Mouse (Mus musculus) heart, embryonic 10.5 days (tissue): ENCODE data around the gene Aco2. TPM values are rescaled to one million over a fixed set of nuclear protein-coding genes. Genes with fewer than 3 reads are reported as not detected.
A peak's percentile ranks its signal among the peaks of the same experiment; 100 is the strongest.

Source experiments
- DNase-seq: peaks from one replicate; pipeline ENCODE4 v3.0.0-alpha.2; 2017; ENCODE audit warnings: low spot score
- H3K27ac ChIP-seq: fragments of 300-500 bp; sonication (generic); 2 replicates; pipeline ENCODE4 v1.5.1; 2016; ENCODE audit warnings: mild to moderate bottlenecking
- H3K27me3 ChIP-seq: fragments of 300-500 bp; sonication (generic); 2 replicates; pipeline ENCODE4 v1.6.1; 2016; ENCODE audit warnings: mild to moderate bottlenecking; ENCODE audit not compliant: poor library complexity, insufficient read depth, severe bottlenecking
- H3K36me3 ChIP-seq: fragments of 300-500 bp; sonication (generic); 2 replicates; pipeline ENCODE4 v1.6.1; 2016; ENCODE audit warnings: mild to moderate bottlenecking, moderate library complexity
- H3K4me1 ChIP-seq: fragments of 300-500 bp; sonication (generic); 2 replicates; pipeline ENCODE4 v1.6.1; 2016; ENCODE audit warnings: mild to moderate bottlenecking
- H3K4me3 ChIP-seq: fragments of 300-500 bp; sonication (generic); 2 replicates; pipeline ENCODE4 v1.5.1; 2016; ENCODE audit warnings: mild to moderate bottlenecking, moderate library complexity
- H3K9me3 ChIP-seq: fragments of 300-500 bp; sonication (generic); 2 replicates; pipeline ENCODE4 v1.6.1; 2016; ENCODE audit warnings: mild to moderate bottlenecking, moderate library complexity
- WGBS: fragments of 180-500 bp; shearing (Covaris S2); methylation state at CpG from one replicate; pipeline ENCODE4 v1.1.7; 2016; 5-methylcytosine and 5-hydroxymethylcytosine counted together
- polyA plus RNA-seq: library from polyadenylated mRNA; unstranded; fragments of >200 nt; fragmentation: Nextera tagmentation; extraction: Ambion mirVana; gene quantifications from 2 replicates; pipeline ENCODE4 v1.2.1, GENCODE M21; 2016

Aco2 gene
- polyA plus RNA-seq, 1 experiment from 2014 or later: 320 TPM

- 0 out of 2 replicates have a peak overlapping the region, but pooled peaks have one; percentile 24 for H3K4me3 ChIP-seq
- H3K27me3 ChIP-seq: peaks cover 18% of the 10 kb centered on the region
- WGBS: 29% methylated on average over 2 of the region's 2 CpGs
- no peaks in the 10 kb centered on the region for H3K36me3 ChIP-seq
- H3K4me1 ChIP-seq: peaks cover 36% of the 10 kb centered on the region
- no peaks in the 10 kb centered on the region for H3K9me3 ChIP-seq
- DNase-seq: no peak
- no peak overlapping the region for H3K27ac ChIP-seq
Measured at GRCm38 (mm10) chr15:81938246-81938645, 66.1 kb downstream of the Aco2 start.

GRCm38 (mm10) chr15:81939157-81939715 lies 67.1 kb downstream of the Aco2 start:
- Histone ChIP-seq H3K36me3 (no peaks in the 10 kb centered on the region), H3K9me3 (no peaks in the 10 kb centered on the region), H3K27ac (no peak overlapping the region), H3K4me1 (peaks cover 40% of the 10 kb centered on the region), H3K4me3 (no peak overlapping the region), H3K27me3 (peaks cover 15% of the 10 kb centered on the region)
- WGBS: 87% methylated on average over 10 of the region's 10 CpGs
- DNase-seq: no peak

GRCm38 (mm10) chr15:81939774-81940173 lies 67.7 kb downstream of the Aco2 start:
- Histone ChIP-seq H3K9me3 (no peaks in the 10 kb centered on the region), H3K27me3 (peaks cover 15% of the 10 kb centered on the region), H3K27ac (no peak overlapping the region), H3K4me3 (no peak overlapping the region), H3K4me1 (peaks cover 40% of the 10 kb centered on the region), H3K36me3 (no peaks in the 10 kb centered on the region)
- no peak for DNase-seq
- WGBS: 78% methylated on average over 4 of the region's 4 CpGs

- Histone ChIP-seq H3K9me3 (no peaks in the 10 kb centered on the region), H3K4me3 (no peak overlapping the region), H3K27me3 (peaks cover 15% of the 10 kb centered on the region), H3K27ac (no peak overlapping the region), H3K36me3 (no peaks in the 10 kb centered on the region), H3K4me1 (peaks cover 40% of the 10 kb centered on the region)
- WGBS: 83% methylated on average over 5 of the region's 5 CpGs
- DNase-seq: no peak
Measured at GRCm38 (mm10) chr15:81940219-81940618, 68.1 kb downstream of the Aco2 start.

GRCm38 (mm10) chr15:81941010-81941409 lies 68.9 kb downstream of the Aco2 start:
- H3K9me3 ChIP-seq: no peaks in the 10 kb centered on the region
- H3K4me3 ChIP-seq: no peak overlapping the region
- H3K36me3 ChIP-seq: no peaks in the 10 kb centered on the region
- H3K27me3 ChIP-seq: peaks cover 15% of the 10 kb centered on the region
- WGBS: 92% methylated on average over 2 of the region's 2 CpGs
- H3K4me1 ChIP-seq: peaks cover 40% of the 10 kb centered on the region
- no peak for DNase-seq
- H3K27ac ChIP-seq: no peak overlapping the region

DNA sequence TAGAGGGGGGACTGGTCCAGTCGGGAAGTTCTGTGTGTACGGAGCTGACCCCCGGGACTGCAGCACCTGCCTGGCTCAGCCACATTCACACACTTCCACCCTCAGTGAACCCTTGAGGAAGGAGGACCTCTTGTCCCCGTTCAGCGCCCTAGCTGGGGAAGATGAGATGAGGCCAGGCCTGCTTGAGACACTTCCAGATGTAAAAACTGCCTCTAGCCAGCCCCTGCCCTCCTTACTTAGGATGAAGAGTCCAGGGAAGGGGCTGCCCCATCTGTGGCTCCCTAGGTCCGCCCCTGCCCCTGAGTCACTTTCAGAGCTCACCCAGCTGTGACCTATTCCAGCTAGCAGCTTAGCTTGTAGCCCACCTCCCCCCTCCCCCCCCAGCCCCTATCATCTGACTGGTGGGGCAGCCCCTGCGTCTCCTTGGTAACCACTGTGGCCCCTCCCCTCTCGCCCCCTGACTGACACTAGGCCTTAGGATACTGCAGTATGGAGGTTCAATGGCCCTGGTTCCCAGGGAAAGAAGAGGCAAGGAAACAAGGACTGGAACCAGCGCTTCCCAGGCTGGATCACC lies 71.2 kb downstream of the Aco2 start:
- H3K4me3 ChIP-seq: no peak overlapping the region
- DNase-seq: no peak
- peak overlapping the region; percentile 16; the same call in 1 of the 2 replicates for H3K27ac ChIP-seq
- WGBS: 26% methylated on average over 9 of the region's 9 CpGs
- peaks cover 2% of the 10 kb centered on the region; the same call in 1 of the 2 replicates for H3K27me3 ChIP-seq
- H3K36me3 ChIP-seq: no peaks in the 10 kb centered on the region
- H3K4me1 ChIP-seq: peaks cover 21% of the 10 kb centered on the region
- H3K9me3 ChIP-seq: no peaks in the 10 kb centered on the region

DNA sequence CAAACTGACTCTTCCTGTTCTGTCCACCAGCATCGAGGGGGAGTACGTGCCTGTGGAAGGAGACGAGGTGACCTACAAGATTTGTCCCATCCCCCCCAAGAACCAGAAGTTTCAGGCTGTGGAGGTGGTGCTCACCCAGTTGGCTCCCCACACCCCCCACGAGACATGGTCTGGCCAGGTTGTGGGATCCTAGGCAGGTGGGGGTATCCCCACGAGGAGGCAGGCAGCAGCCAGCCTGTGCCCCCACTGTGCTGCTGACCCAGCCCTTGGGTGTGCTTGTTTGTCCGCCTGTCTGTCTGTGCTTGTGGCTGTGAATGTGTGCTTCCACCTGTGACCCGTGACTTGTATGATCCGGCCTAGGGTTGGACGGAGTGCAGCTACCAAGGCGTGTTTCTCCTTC lies 77.0 kb downstream of the Aco2 start:
- peaks cover 13% of the 10 kb centered on the region for H3K36me3 ChIP-seq
- H3K4me1 ChIP-seq: peaks cover 14% of the 10 kb centered on the region
- no peak for DNase-seq
- H3K4me3 ChIP-seq: no peak overlapping the region
- no peak overlapping the region for H3K27ac ChIP-seq
- H3K9me3 ChIP-seq: no peaks in the 10 kb centered on the region
- 79% methylated on average over 10 of the region's 10 CpGs for WGBS
- 0 out of 2 replicates have a peak, but pooled peaks cover 3% of the 10 kb centered on the region for H3K27me3 ChIP-seq

DNA sequence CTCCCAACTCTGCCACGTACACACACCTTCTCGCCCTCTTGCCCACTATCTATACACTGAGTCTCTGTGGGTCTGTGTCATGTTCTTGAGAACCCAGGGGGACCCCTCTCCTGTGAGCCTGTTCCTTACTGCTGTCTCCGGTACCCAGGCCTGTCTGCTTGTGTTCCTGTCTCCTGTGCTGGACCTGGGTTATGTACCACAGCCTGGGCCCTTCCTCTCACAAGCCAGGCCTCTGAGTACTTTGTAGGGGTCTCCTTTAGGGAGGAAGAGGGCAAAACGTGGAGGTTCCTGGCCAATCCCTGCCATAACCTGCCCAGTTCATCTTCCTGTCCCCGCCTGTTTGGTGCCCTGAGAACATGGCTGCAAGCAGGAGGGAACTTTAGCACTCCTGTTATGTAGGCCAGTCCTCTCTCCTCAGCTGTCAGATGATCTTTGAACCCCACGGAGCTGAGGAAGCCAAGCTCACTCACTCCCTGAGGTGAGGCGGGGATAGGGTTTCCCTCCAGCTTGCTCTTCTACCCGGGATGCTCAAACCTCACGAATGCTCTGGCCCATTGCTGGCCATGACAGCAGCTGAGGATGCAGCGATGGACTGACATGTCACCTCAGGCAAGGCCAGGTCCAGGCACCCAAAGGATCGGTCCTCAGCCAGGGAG lies 77.5 kb downstream of the Aco2 start:
- H3K27me3 ChIP-seq: 0 out of 2 replicates have a peak, but pooled peaks cover 3% of the 10 kb centered on the region
- H3K4me3 ChIP-seq: no peak overlapping the region
- 63% methylated on average over 11 of the region's 11 CpGs for WGBS
- H3K27ac ChIP-seq: no peak overlapping the region
- H3K4me1 ChIP-seq: peaks cover 14% of the 10 kb centered on the region
- peaks cover 18% of the 10 kb centered on the region for H3K36me3 ChIP-seq
- no peaks in the 10 kb centered on the region for H3K9me3 ChIP-seq
- DNase-seq: peak; percentile 64

DNA sequence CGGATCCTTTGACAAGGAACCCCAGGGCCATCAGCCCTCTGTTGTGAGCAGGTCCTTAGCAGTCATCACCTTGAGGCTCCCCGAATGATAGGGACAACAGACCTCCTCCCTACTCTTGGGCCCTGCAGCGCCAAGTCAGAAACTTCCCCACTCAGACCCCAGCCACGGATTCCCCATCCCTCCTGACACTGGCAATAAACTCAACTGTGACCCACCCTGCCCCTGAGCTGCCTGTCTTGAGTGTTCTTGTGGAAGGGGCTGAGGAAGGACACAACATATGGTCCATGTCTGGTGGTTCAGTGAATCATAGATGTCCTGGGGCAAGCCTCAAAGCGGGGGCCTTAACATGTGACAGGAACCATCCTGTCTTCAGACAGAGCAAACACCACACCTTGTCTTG lies 78.6 kb downstream of the Aco2 start:
- no peak overlapping the region for H3K27ac ChIP-seq
- H3K4me3 ChIP-seq: no peak overlapping the region
- 83% methylated on average over 5 of the region's 5 CpGs for WGBS
- 0 out of 2 replicates have a peak, but pooled peaks cover 3% of the 10 kb centered on the region for H3K27me3 ChIP-seq
- H3K9me3 ChIP-seq: no peaks in the 10 kb centered on the region
- peak; percentile 57 for DNase-seq
- peaks cover 14% of the 10 kb centered on the region for H3K4me1 ChIP-seq
- peaks cover 24% of the 10 kb centered on the region for H3K36me3 ChIP-seq

DNA sequence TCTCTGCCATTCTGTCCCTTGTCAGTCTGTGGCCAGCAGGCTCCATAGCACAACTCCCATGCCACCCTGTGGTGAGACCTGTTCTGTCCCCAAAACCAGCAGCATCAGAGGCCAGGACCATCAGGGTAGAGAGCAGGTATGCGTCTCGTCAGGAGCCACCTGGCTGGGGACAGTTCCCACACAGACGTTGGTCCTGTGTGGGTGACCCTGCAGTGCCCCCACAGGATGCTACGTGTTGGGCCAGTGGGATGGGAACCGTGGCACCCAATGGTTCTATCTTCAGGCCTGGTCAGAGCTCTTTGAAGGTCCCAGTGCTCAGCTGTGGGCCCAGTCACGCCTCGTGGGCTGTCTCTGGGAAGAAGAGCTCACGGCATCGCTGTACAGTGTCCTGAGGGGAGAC lies 79.0 kb downstream of the Aco2 start:
- 89% methylated on average over 9 of the region's 9 CpGs for WGBS
- Histone ChIP-seq H3K27ac (no peak overlapping the region), H3K27me3 (0 out of 2 replicates have a peak, but pooled peaks cover 3% of the 10 kb centered on the region)

GRCm38 (mm10) chr15:81952310-81952709 lies 80.2 kb downstream of the Aco2 start:
- peaks cover 24% of the 10 kb centered on the region for H3K36me3 ChIP-seq
- peak; percentile 70 for DNase-seq
- peaks cover 14% of the 10 kb centered on the region for H3K4me1 ChIP-seq
- no peak overlapping the region for H3K4me3 ChIP-seq
- 77% methylated on average over 4 of the region's 4 CpGs for WGBS
- 0 out of 2 replicates have a peak, but pooled peaks cover 3% of the 10 kb centered on the region for H3K27me3 ChIP-seq
- no peaks in the 10 kb centered on the region for H3K9me3 ChIP-seq
- no peak overlapping the region for H3K27ac ChIP-seq

More for the DNA sequence above, 79.0 kb downstream of the Aco2 start:
- H3K36me3 ChIP-seq: peaks cover 24% of the 10 kb centered on the region
- H3K4me1 ChIP-seq: peaks cover 14% of the 10 kb centered on the region
- H3K9me3 ChIP-seq: no peaks in the 10 kb centered on the region
- DNase-seq: peak; percentile 73
- no peak overlapping the region for H3K4me3 ChIP-seq

DNA sequence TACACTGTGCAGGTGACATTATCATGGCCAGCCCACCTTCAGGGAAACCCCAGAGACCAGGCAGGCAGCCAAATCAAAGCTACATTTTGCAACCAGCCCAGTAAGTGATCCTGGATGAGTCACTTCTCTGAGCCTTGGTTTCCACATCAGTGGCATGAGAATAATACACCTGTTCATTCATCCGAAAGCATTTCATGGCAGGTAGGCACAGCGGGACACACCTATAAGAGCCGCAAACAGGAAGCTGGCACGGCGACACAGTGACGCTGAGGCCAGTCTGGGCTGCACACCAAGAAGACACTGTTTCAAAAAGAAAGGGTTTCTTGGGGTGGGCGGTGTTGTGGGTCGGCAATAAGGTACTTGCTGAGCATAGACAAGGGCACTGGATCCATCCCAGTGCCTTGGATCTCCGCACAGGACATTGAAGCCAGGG lies 82.1 kb downstream of the Aco2 start:
- H3K36me3 ChIP-seq: peaks cover 24% of the 10 kb centered on the region
- no peak overlapping the region for H3K4me3 ChIP-seq
- H3K9me3 ChIP-seq: no peaks in the 10 kb centered on the region
- H3K27ac ChIP-seq: no peak overlapping the region
- DNase-seq: peak; percentile 68
- peaks cover 5% of the 10 kb centered on the region for H3K4me1 ChIP-seq
- 92% methylated on average over 9 of the region's 9 CpGs for WGBS
- 0 out of 2 replicates have a peak, but pooled peaks cover 3% of the 10 kb centered on the region for H3K27me3 ChIP-seq

- H3K4me1 ChIP-seq: peaks cover 5% of the 10 kb centered on the region
- 96% methylated on average over 6 of the region's 6 CpGs for WGBS
- H3K27me3 ChIP-seq: 0 out of 2 replicates have a peak, but pooled peaks cover 3% of the 10 kb centered on the region
- no peaks in the 10 kb centered on the region for H3K9me3 ChIP-seq
- no peak overlapping the region for H3K4me3 ChIP-seq
- H3K36me3 ChIP-seq: peaks cover 24% of the 10 kb centered on the region
- DNase-seq: no peak
- H3K27ac ChIP-seq: no peak overlapping the region
Measured at GRCm38 (mm10) chr15:81954716-81955115, 82.6 kb downstream of the Aco2 start.
